Mouse (Mus musculus) embryonic fibroblast, embryonic 13.5 days (primary cell): Measurements from ENCODE around the gene Ccdc149.

Experiments used
- CTCF ChIP-seq: IDR thresholded peaks from 2 replicates; pipeline ENCODE4 v1.5.1; 2011; ENCODE audit warnings: mild to moderate bottlenecking, control low read depth, low read length, moderate library complexity, borderline replicate concordance; ENCODE audit not compliant: insufficient read depth
- POLR2A ChIP-seq: IDR thresholded peaks from 2 replicates; pipeline ENCODE4 v1.6.1; 2011; ENCODE audit warnings: low read depth, mild to moderate bottlenecking, control low read depth, low read length, moderate library complexity

- TF ChIP-seq CTCF, result no peak
- peak; percentile 67 for TF ChIP-seq POLR2A
Observed at GRCm38 (mm10) chr5:52363468-52364150, 107.7 kb downstream of the Ccdc149 start, which contains the start of gene Sod3.
